Mouse (Mus musculus) left cerebral cortex, adult 18-20 months (tissue): ENCODE measurements around the gene Trnp1. TPM values are rescaled to one million over a fixed set of nuclear protein-coding genes. Genes with fewer than 3 reads are reported as not detected.
"Not testable (repeated sequence)": the region's sequence is repeated elsewhere in the genome, so short reads cannot be mapped to it uniquely, and the experiment has no call there.

ENCODE experiments used
- DNase-seq, 2 experiments: peaks; one replicate each; pipeline ENCODE4 v3.0.0; 2021 to 2022; ENCODE audit warnings: low spot score in 2 of 2, mixed read lengths in 1 of 2
- long read RNA-seq, 2 experiments: library from polyadenylated mRNA; stranded (forward); transcript quantifications; one replicate each; pipeline ENCODE4 v2.0.0; 2021
- total RNA-seq, 2 experiments: library from RNA; stranded (reverse); gene quantifications; 2 replicates each; pipeline ENCODE4 v1.2.3; 2021

Gene Trnp1
- 100 to 1,000 TPM; 164 to 182 TPM for total RNA-seq
- long read RNA-seq, experiment 1, transcript Trnp1-201 (3 exons, 687 nt) = minor isoform, 17 of 274 reads
- long read RNA-seq, experiment 1, transcript Trnp1-202 (2 exons, 1,654 nt) = major isoform, 246 of 274 reads
- long read RNA-seq, experiment 1, partial matches to known transcripts = 3 of 274 reads
- long read RNA-seq, experiment 1, other reads (novel, unspliced or antisense) = 8 of 274 reads
- long read RNA-seq, experiment 2, transcript Trnp1-202 (2 exons, 1,654 nt) = major isoform, 181 of 205 reads
- long read RNA-seq, experiment 2, transcript Trnp1-201 (3 exons, 687 nt) = minor isoform, 16 of 205 reads
- long read RNA-seq, experiment 2, partial matches to known transcripts = 5 of 205 reads
- long read RNA-seq, experiment 2, other reads (novel, unspliced or antisense) = 3 of 205 reads

GRCm38 (mm10) chr4:133498160-133498724 is at the start of gene Trnp1:
TSS of gene Trnp1 (minus strand) at chr4:133498550.
- peak; percentile 82 to 91 for DNase-seq

- DNase-seq = peak; percentile 94 to 96
Observed at GRCm38 (mm10) chr4:133545272-133546231, 47.2 kb upstream of the Trnp1 start, which contains the start of gene Nudc. TSS of gene Nudc (minus strand) at chr4:133545996.

GRCm38 (mm10) chr4:133536652-133537051 is 38.3 kb upstream of the Trnp1 start:
- no peak for DNase-seq

GRCm38 (mm10) chr4:133536081-133536480 is 37.7 kb upstream of the Trnp1 start:
- DNase-seq = no peak

- no peak for DNase-seq
Observed at GRCm38 (mm10) chr4:133532777-133533176, 34.4 kb upstream of the Trnp1 start.

GRCm38 (mm10) chr4:133527788-133528187 is 29.4 kb upstream of the Trnp1 start:
- DNase-seq = no peak

GRCm38 (mm10) chr4:133521502-133521901 is 23.2 kb upstream of the Trnp1 start:
- DNase-seq = no peak

- no peak for DNase-seq
Observed at GRCm38 (mm10) chr4:133519369-133519665, 21.0 kb upstream of the Trnp1 start.

- no peak for DNase-seq
Observed at GRCm38 (mm10) chr4:133518601-133519368, 20.4 kb upstream of the Trnp1 start, which contains the start of gene Kdf1. TSS of gene Kdf1 (plus strand) at chr4:133518963.

GRCm38 (mm10) chr4:133512972-133513371 is 14.6 kb upstream of the Trnp1 start:
- peak; percentile 79 to 82 for DNase-seq

GRCm38 (mm10) chr4:133512511-133512910 is 14.2 kb upstream of the Trnp1 start:
- DNase-seq = not testable (repeated sequence)

GRCm38 (mm10) chr4:133511050-133511449 is 12.7 kb upstream of the Trnp1 start:
- DNase-seq = no peak

- peak; percentile 40 to 56 for DNase-seq
Observed at GRCm38 (mm10) chr4:133508990-133509389, 10.6 kb upstream of the Trnp1 start.

GRCm38 (mm10) chr4:133506573-133506972 is 8.2 kb upstream of the Trnp1 start:
- no peak for DNase-seq

GRCm38 (mm10) chr4:133504755-133505485 is 6.6 kb upstream of the Trnp1 start:
- no peak for DNase-seq

GRCm38 (mm10) chr4:133504300-133504699 is 6.0 kb upstream of the Trnp1 start:
- no peak for DNase-seq

GRCm38 (mm10) chr4:133501514-133501913 is 3.2 kb upstream of the Trnp1 start:
- DNase-seq = no peak

GRCm38 (mm10) chr4:133497461-133498159 is 740 bp downstream of the Trnp1 start:
- no peak for DNase-seq

GRCm38 (mm10) chr4:133496738-133497445 is 1.5 kb downstream of the Trnp1 start:
- DNase-seq = no peak
